Mouse (Mus musculus): ENCODE results near the gene Ina. TPM values are rescaled to one million over a fixed set of nuclear protein-coding genes. Genes with fewer than 3 reads are reported as not detected.

The Ina gene
- total and polyA plus RNA-seq, 2 experiments from 2014 or later = not detected

DNA sequence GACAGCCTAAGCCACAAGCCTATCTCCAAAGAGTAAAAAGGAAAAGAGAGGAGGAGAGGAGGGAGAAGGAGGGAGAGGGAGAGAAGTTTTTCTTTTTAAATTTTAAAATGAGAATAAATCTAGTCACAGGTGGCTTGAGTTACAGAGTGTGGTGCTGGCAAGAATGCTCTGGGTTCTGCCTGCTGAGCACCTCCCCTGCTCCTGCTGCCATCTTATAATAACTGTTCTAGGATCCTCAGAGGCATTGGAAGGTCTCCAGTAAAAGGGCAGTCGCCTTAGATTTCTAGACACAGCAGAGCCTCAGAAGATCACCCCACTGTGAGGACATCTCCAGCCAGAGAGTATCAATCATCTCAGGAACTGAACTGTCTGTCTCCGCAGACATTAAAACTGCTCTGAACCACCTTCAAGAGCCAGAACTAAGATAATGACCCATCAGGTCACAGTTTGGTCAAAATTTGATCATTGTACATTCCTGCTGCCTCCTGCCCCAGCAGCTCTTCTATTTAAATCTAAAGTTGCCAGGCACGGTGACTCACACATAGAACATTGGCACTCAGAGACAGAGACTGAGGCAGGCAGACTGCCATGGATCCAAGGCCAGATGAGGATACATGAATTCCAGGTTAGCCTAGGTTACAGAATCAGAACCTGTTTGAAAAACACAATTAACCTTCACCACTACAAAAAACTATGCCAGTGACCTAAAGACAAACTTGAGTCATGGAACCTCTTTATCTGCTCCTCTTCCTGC, 26.4 kb downstream of the Ina start:
- H3K4me2 ChIP-seq (ENCODE audit: low read depth, low read length) = no peak overlapping the region
- DNase-seq (ENCODE audit: low spot score) (no peak), ATAC-seq (ENCODE audit: insufficient read depth, low read depth) (no peak)
- no peak overlapping the region for H3K27ac ChIP-seq (ENCODE audit: low read depth)
- H3K9me3 ChIP-seq (replicated peaks; ENCODE audit: control insufficient read depth, low read length) = no peaks in the 10 kb centered on the region
- peaks cover 17% of the 10 kb centered on the region for H3K36me3 ChIP-seq (replicated peaks; ENCODE audit: control insufficient read depth, insufficient read depth, low read length)
- 70% methylated on average over 3 of the region's 3 CpGs for WGBS
- H3K4me3 ChIP-seq (ENCODE audit: low read depth, low read length) = no peak overlapping the region
- TF ChIP-seq EP300 (IDR thresholded peaks at IDR 0.05; ENCODE audit: low read depth) (no peak), CTCF (IDR thresholded peaks at IDR 0.05; ENCODE audit: low read depth) (no peak)
- no peak overlapping the region for H3K9ac ChIP-seq (replicated peaks; ENCODE audit: low read depth, low read length)
- no peaks in the 10 kb centered on the region for H3K4me1 ChIP-seq (ENCODE audit: control insufficient read depth, insufficient read depth)
- no peaks in the 10 kb centered on the region for H3K27me3 ChIP-seq (ENCODE audit: control insufficient read depth, insufficient read depth, low read length)

DNA sequence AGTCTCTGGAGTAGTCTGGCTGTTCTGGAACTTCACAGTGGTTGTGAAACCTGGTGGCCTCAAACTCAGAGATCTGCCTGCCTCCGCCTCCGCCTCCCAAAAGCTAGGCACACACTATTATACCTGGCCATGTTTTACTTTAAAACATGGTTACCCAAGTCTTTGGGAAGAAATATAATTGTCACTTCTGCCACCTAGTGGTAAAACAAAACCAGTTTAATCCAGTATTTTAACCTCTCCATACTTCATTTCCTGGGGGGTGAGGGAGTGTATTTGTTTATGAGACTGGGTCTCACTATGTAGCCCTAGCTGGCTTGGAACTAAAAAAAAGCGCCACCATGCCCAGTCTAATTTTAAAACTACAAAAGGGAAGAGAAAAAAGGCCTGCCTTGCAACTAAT, 29.1 kb downstream of the Ina start:
- H3K36me3 ChIP-seq (replicated peaks; ENCODE audit: control insufficient read depth, insufficient read depth, low read length) = peaks cover 30% of the 10 kb centered on the region
- no peak overlapping the region for H3K4me3 ChIP-seq (ENCODE audit: low read depth, low read length)
- ATAC-seq (ENCODE audit: insufficient read depth, low read depth) = no peak
- WGBS = 85% methylated on average over 3 of the region's 3 CpGs
- no peak overlapping the region for H3K9ac ChIP-seq (replicated peaks; ENCODE audit: low read depth, low read length)
- peak; percentile 42 for TF ChIP-seq CTCF (IDR thresholded peaks at IDR 0.05; ENCODE audit: low read depth)
- no peak for TF ChIP-seq EP300 (IDR thresholded peaks at IDR 0.05; ENCODE audit: low read depth)
- H3K4me1 ChIP-seq (ENCODE audit: control insufficient read depth, insufficient read depth) = no peaks in the 10 kb centered on the region
- no peak for DNase-seq (ENCODE audit: low spot score)
- H3K9me3 ChIP-seq (replicated peaks; ENCODE audit: control insufficient read depth, low read length) = no peaks in the 10 kb centered on the region
- H3K27me3 ChIP-seq (ENCODE audit: control insufficient read depth, insufficient read depth, low read length) = no peaks in the 10 kb centered on the region
- H3K27ac ChIP-seq (ENCODE audit: low read depth) = no peak overlapping the region
- no peak overlapping the region for H3K4me2 ChIP-seq (ENCODE audit: low read depth, low read length)

DNA sequence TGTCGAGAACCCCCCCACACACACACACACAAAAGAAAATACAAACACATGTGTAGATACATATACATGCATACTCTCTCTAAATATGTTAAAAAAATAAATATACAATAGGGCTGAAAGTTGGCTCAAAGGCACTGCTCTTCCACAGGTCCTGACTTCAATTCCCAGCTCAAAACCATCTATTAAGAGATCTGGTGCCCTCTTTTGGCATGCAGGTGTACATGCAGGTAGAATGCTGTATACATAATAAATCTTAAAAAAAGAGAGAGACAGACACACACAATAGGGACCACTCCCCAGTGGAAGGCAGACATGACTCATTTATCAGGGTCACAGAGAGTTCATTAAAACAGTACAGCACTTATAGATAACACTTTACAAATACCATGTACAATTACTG, 31.8 kb downstream of the Ina start:
- TF ChIP-seq CTCF (IDR thresholded peaks at IDR 0.05; ENCODE audit: low read depth) = peak; percentile 21
- TF ChIP-seq EP300 (IDR thresholded peaks at IDR 0.05; ENCODE audit: low read depth) = no peak
- no peak overlapping the region for H3K4me3 ChIP-seq (ENCODE audit: low read depth, low read length)
- H3K4me1 ChIP-seq (ENCODE audit: control insufficient read depth, insufficient read depth) = peaks cover 6% of the 10 kb centered on the region; the same call in 1 of the 2 replicates
- H3K4me2 ChIP-seq (ENCODE audit: low read depth, low read length) = no peak overlapping the region
- no peak overlapping the region for H3K9ac ChIP-seq (replicated peaks; ENCODE audit: low read depth, low read length)
- no peaks in the 10 kb centered on the region for H3K9me3 ChIP-seq (replicated peaks; ENCODE audit: control insufficient read depth, low read length)
- H3K27ac ChIP-seq (ENCODE audit: low read depth) = no peak overlapping the region
- DNase-seq (ENCODE audit: low spot score) (no peak), ATAC-seq (ENCODE audit: insufficient read depth, low read depth) (no peak)
- H3K27me3 ChIP-seq (ENCODE audit: control insufficient read depth, insufficient read depth, low read length) = no peaks in the 10 kb centered on the region
- 92% methylated on average over 1 of the region's 1 CpGs for whole genome bisulfite sequencing
- peaks cover 18% of the 10 kb centered on the region; the same call in 1 of the 2 replicates for H3K36me3 ChIP-seq (replicated peaks; ENCODE audit: control insufficient read depth, insufficient read depth, low read length)

DNA sequence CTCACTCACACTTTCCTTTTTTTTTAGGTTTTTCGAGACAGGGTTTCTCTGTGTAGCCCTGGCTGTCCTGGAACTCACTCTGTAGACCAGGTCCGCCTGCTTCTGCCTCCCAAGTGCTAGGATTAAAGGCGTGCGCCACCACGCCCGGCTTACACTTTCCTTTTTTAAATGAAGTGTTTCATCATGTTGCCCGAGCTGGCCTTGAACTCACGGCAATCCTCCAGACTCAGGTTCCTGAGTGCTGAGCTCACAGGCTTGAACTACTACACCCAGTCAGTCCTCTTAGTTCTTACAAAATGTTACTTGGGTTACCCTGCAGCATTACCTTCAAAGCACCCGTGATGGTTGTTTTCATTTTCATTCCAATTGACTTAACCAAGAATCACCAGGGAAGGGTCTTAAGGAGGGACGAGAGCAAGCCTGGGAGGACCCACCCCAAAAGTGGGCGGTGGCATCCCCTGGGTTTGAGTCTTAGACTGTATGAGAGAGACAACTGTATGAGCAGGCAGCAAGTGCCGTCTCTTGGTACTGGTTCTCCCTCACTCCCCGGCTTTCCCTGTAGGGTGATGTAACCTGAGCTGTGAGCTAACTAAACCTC, 32.8 kb downstream of the Ina start:
- H3K4me1 ChIP-seq (ENCODE audit: control insufficient read depth, insufficient read depth) = peaks cover 6% of the 10 kb centered on the region; the same call in 1 of the 2 replicates
- ATAC-seq (ENCODE audit: insufficient read depth, low read depth) (no peak), DNase-seq (ENCODE audit: low spot score) (no peak)
- no peaks in the 10 kb centered on the region for H3K27me3 ChIP-seq (ENCODE audit: control insufficient read depth, insufficient read depth, low read length)
- no peak overlapping the region for H3K9ac ChIP-seq (replicated peaks; ENCODE audit: low read depth, low read length)
- peaks cover 18% of the 10 kb centered on the region; the same call in 1 of the 2 replicates for H3K36me3 ChIP-seq (replicated peaks; ENCODE audit: control insufficient read depth, insufficient read depth, low read length)
- H3K4me3 ChIP-seq (ENCODE audit: low read depth, low read length) = no peak overlapping the region
- H3K27ac ChIP-seq (ENCODE audit: low read depth) = no peak overlapping the region
- no peaks in the 10 kb centered on the region for H3K9me3 ChIP-seq (replicated peaks; ENCODE audit: control insufficient read depth, low read length)
- no peak for TF ChIP-seq CTCF (IDR thresholded peaks at IDR 0.05; ENCODE audit: low read depth)
- TF ChIP-seq EP300 (IDR thresholded peaks at IDR 0.05; ENCODE audit: low read depth) = no peak
- no peak overlapping the region for H3K4me2 ChIP-seq (ENCODE audit: low read depth, low read length)
- WGBS = 84% methylated on average over 13 of the region's 13 CpGs

DNA sequence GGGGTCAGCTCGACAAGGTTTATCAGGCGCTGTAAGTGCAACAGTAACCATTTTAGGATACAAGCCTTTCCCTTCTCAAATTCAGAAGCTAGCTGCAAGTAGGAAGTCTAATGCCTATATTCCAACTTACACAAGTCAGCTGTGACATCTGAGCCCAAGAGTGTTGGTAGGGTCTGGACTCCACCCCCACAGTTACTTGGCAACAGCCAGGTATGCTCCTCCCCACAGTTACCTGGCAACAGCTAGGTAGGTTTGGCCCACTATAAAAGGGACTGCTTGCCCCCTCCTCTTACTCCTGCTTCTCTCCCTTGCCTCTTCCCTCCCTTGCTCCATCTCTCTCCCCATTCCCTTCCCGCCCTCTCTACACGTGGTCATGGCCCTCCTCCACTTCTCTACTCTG, 34.6 kb downstream of the Ina start:
- 70% methylated on average over 4 of the region's 4 CpGs for WGBS
- H3K4me3 ChIP-seq (ENCODE audit: low read depth, low read length) = no peak overlapping the region

More for the DNA sequence above, 34.6 kb downstream of the Ina start:
- H3K27ac ChIP-seq (ENCODE audit: low read depth) = no peak overlapping the region
- ATAC-seq (ENCODE audit: insufficient read depth, low read depth) (no peak), DNase-seq (ENCODE audit: low spot score) (no peak)
- no peak overlapping the region for H3K4me2 ChIP-seq (ENCODE audit: low read depth, low read length)
- no peaks in the 10 kb centered on the region for H3K27me3 ChIP-seq (ENCODE audit: control insufficient read depth, insufficient read depth, low read length)
- TF ChIP-seq CTCF (IDR thresholded peaks at IDR 0.05; ENCODE audit: low read depth) (no peak), EP300 (IDR thresholded peaks at IDR 0.05; ENCODE audit: low read depth) (no peak)
- peaks cover 18% of the 10 kb centered on the region; the same call in 1 of the 2 replicates for H3K36me3 ChIP-seq (replicated peaks; ENCODE audit: control insufficient read depth, insufficient read depth, low read length)
- peaks cover 6% of the 10 kb centered on the region; the same call in 1 of the 2 replicates for H3K4me1 ChIP-seq (ENCODE audit: control insufficient read depth, insufficient read depth)
- no peak overlapping the region for H3K9ac ChIP-seq (replicated peaks; ENCODE audit: low read depth, low read length)
- H3K9me3 ChIP-seq (replicated peaks; ENCODE audit: control insufficient read depth, low read length) = no peaks in the 10 kb centered on the region
